Mouse (Mus musculus) lung, postnatal 0 days (tissue): ENCODE results near the gene Mlst8.
A peak's percentile ranks its signal among the peaks of the same experiment; 100 is the strongest.

Experiments
- CTCF ChIP-seq: IDR thresholded peaks from 2 replicates; pipeline ENCODE4 v1.5.1; 2016; ENCODE audit warnings: antibody characterized with exemption, mild to moderate bottlenecking
- EP300 ChIP-seq: IDR thresholded peaks from 2 replicates; pipeline ENCODE4 v1.6.1; 2016; ENCODE audit warnings: antibody characterized with exemption, mild to moderate bottlenecking, control low read depth

DNA sequence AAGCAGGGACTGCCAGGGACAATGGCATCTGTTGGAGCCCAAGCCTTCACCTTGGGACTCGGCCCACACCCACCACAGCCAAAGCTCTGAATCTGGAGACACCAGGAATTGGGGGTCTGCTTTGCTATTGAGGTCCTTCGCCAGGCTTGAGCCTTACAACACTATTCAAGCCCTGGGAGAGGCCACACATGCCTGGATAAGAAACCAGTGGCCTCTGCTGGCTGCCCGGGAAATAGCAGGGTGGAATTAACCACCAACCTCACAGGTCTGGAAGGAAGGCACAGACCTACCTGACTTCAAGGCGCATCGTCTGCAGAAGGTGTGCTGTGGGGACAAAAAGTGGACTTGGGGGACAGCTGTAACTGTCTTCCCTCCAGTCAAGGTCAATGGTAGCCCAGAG is 34.7 kb upstream of the Mlst8 start:
- peak; percentile 83 for TF ChIP-seq CTCF
- no peak for TF ChIP-seq EP300
